Mouse (Mus musculus) MEL (cell line): ENCODE measurements at regions not wholly inside any gene's neighbourhood (a gene's known extent, or its start where the extent isn't known, plus 50 kb on each side); places are given as distances from the start of the nearest gene placed in this dataset.

Experiments used
- CTCF ChIP-seq, 3 experiments: IDR thresholded peaks in 2 of 3; conservative IDR thresholded peaks in 1 of 3; 2 replicates each; pipeline ENCODE4 v1.5.1; 2011 to 2012; ENCODE audit warnings: low read length in 3 of 3, low read depth in 2 of 3, mild to moderate bottlenecking in 2 of 3, improper control_type of control experiment in 1 of 3, inconsistent platforms in 1 of 3, mixed read lengths in 1 of 3, moderate library complexity in 1 of 3; ENCODE audit not compliant: control insufficient read depth in 1 of 3, insufficient read depth in 1 of 3, poor library complexity in 1 of 3, severe bottlenecking in 1 of 3
- SIN3A ChIP-seq: IDR thresholded peaks from 2 replicates; pipeline ENCODE4 v1.6.1; 2012; ENCODE audit warnings: low read length, improper control_type of control experiment, inconsistent platforms
- ZC3H11A ChIP-seq: IDR thresholded peaks from 2 replicates; pipeline ENCODE4 v1.6.1; 2012; ENCODE audit warnings: low read depth, mild to moderate bottlenecking, inconsistent platforms, low read length, improper control_type of control experiment

- no peak for TF ChIP-seq ZC3H11A
- TF ChIP-seq SIN3A: no peak
- no peak for TF ChIP-seq CTCF (IDR thresholded peaks at IDR 0.05 in 2 of 3, conservative IDR thresholded peaks at IDR 0.05 in 1 of 3; ENCODE audit: control insufficient read depth in 1 of 3, insufficient read depth in 1 of 3, low read depth in 2 of 3, low read length in 3 of 3, poor library complexity in 1 of 3, severe bottlenecking in 1 of 3)
Measured at GRCm38 (mm10) chr2:137807594-137808295, 448.6 kb upstream of the Btbd3 start.
